ENCODE assay signal across 9 mouse cellular contexts in the genomic region with DNA sequence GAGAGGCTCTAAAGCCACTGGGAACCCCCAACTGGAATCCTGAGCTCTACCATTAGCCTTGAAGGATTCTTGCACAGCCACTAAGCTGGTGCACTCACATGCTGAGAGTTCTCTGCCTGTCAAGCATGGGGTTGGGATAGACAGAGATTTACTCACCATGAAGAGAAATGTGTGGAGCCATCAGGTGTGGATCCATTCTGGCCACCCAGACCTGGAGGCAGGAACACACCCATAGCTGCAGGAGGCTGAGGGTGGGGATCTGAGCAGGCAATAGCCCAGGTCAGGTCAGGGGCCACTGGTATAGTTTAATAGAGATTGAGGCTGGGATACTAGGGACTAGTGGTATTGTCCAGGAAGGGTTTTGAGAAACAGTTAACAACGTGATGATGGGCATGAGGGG. TPM values are rescaled to one million over a fixed set of nuclear protein-coding genes. Genes with fewer than 3 reads are reported as not detected.
A peak's percentile ranks its signal among the peaks of the same experiment; 100 is the strongest.
DNase-seq lines count a peak whose midpoint lies in the region; ATAC-seq and TF ChIP-seq lines count a peak whose summit lies in the region.
"Had no signal": no experiment of that assay in that cellular context is flagged by ENCODE, and none has a peak within 500 bp of the region (broad histone marks: within the 10 kb centered on the region; RNA-seq: fewer than 3 reads in every experiment).

No protein-coding gene starts in this region.

- no peaks in the 10 kb centered on the region for H3K9me3 ChIP-seq in heart, embryonic 10.5 days
- H3K9me3 ChIP-seq in heart, embryonic 16.5 days (replicated peaks; ENCODE audit: control insufficient read depth, low read length) = no peaks in the 10 kb centered on the region
- H3K9me3 ChIP-seq in neural tube, embryonic 14.5 days (ENCODE audit: control insufficient read depth, low read length) = no peaks in the 10 kb centered on the region

- DNase-seq in heart, embryonic 10.5 days (ENCODE audit: low spot score) = no peak
- DNase-seq in heart, adult 8-10 months (ENCODE audit: low spot score) = no peak
- no peak for DNase-seq in liver, adult 2 months (ENCODE audit: extremely low read depth, low read depth, low spot score)
- no peak for DNase-seq in ovary, postnatal 10 days (ENCODE audit: low spot score)

- H3K4me2 ChIP-seq in heart, embryonic 16.5 days (ENCODE audit: low read depth, low read length) = peak overlapping the region; percentile 79
- H3K4me2 ChIP-seq in neural tube, embryonic 14.5 days (ENCODE audit: low read depth, low read length) = peak overlapping the region; percentile 73

- peaks cover 38% of the 10 kb centered on the region for H3K36me3 ChIP-seq in heart, embryonic 10.5 days
- peaks cover 18% of the 10 kb centered on the region for H3K36me3 ChIP-seq in heart, embryonic 16.5 days (ENCODE audit: control insufficient read depth, insufficient read depth)
- H3K36me3 ChIP-seq in liver, adult 2 months (ENCODE audit: control insufficient read depth, insufficient read depth, low read length) = peaks cover 14% of the 10 kb centered on the region
- peaks cover 21% of the 10 kb centered on the region for H3K36me3 ChIP-seq in neural tube, embryonic 14.5 days (ENCODE audit: control insufficient read depth, insufficient read depth, low read length)

- peaks cover 23% of the 10 kb centered on the region for H3K4me1 ChIP-seq in heart, embryonic 10.5 days
- H3K4me1 ChIP-seq in bone marrow, adult 2 months (ENCODE audit: control insufficient read depth, insufficient read depth, low read length) = peaks cover 4% of the 10 kb centered on the region; the same call in 1 of the 2 replicates
- peaks cover 31% of the 10 kb centered on the region for H3K4me1 ChIP-seq in heart, embryonic 16.5 days (ENCODE audit: control insufficient read depth, insufficient read depth, low read length)
- H3K4me1 ChIP-seq in liver, adult 2 months (ENCODE audit: control insufficient read depth, insufficient read depth, low read length) = peaks cover 24% of the 10 kb centered on the region
- peaks cover 28% of the 10 kb centered on the region for H3K4me1 ChIP-seq in neural tube, embryonic 14.5 days (ENCODE audit: control insufficient read depth, insufficient read depth, low read length)

- no peak for TF ChIP-seq CTCF in bone marrow, adult 2 months (IDR thresholded peaks at IDR 0.05; ENCODE audit: control insufficient read depth, insufficient read depth, low read length)
- TF ChIP-seq CTCF in liver, adult 2 months (IDR thresholded peaks at IDR 0.05; ENCODE audit: low read depth, low read length) = no peak

- H3K4me3 ChIP-seq in heart, embryonic 10.5 days = peak overlapping the region; percentile 84
- peak overlapping the region; percentile 88 for H3K4me3 ChIP-seq in bone marrow, adult 2 months (replicated peaks; ENCODE audit: control insufficient read depth, low read depth, low read length)
- H3K4me3 ChIP-seq in heart, embryonic 16.5 days (ENCODE audit: low read length) = peak overlapping the region; percentile 83
- peak overlapping the region; percentile 81 for H3K4me3 ChIP-seq in liver, adult 2 months (ENCODE audit: insufficient read depth, low read depth, low read length)
- H3K4me3 ChIP-seq in neural tube, embryonic 14.5 days (ENCODE audit: low read depth, low read length) = peak overlapping the region; percentile 90

- WGBS in heart, embryonic 10.5 days = 0% methylated on average over 1 of the region's 1 CpGs
- 0% methylated on average over 1 of the region's 1 CpGs for WGBS in bone marrow, adult 2 months
- WGBS in heart, embryonic 16.5 days = 3% methylated on average over 1 of the region's 1 CpGs
- 0% methylated on average over 1 of the region's 1 CpGs for WGBS in liver, adult 2 months
- 4% methylated on average over 1 of the region's 1 CpGs for WGBS in neural tube, embryonic 14.5 days

- H3K9ac ChIP-seq in heart, embryonic 16.5 days (ENCODE audit: low read length) = peak overlapping the region; percentile 92
- peak overlapping the region; percentile 90 for H3K9ac ChIP-seq in liver, adult 2 months (ENCODE audit: low read depth, low read length)
- peak overlapping the region; percentile 62 for H3K9ac ChIP-seq in neural tube, embryonic 14.5 days (replicated peaks; ENCODE audit: low read depth, low read length)

- peaks cover 12% of the 10 kb centered on the region; the same call in 1 of the 2 replicates for H3K79me2 ChIP-seq in liver, adult 2 months (ENCODE audit: control insufficient read depth, insufficient read depth, low read length)

- H3K27me3 ChIP-seq in heart, embryonic 10.5 days (ENCODE audit: insufficient read depth, poor library complexity, severe bottlenecking) = no peaks in the 10 kb centered on the region
- no peaks in the 10 kb centered on the region for H3K27me3 ChIP-seq in heart, embryonic 16.5 days (ENCODE audit: control insufficient read depth, insufficient read depth, low read length)
- H3K27me3 ChIP-seq in liver, adult 2 months (ENCODE audit: control insufficient read depth, insufficient read depth, low read length) = no peaks in the 10 kb centered on the region
- H3K27me3 ChIP-seq in neural tube, embryonic 14.5 days (ENCODE audit: control insufficient read depth, insufficient read depth, low read length) = no peaks in the 10 kb centered on the region
- H3K27me3 ChIP-seq: Patski had no signal

- no peak for TF ChIP-seq POLR2A in bone marrow, adult 2 months (IDR thresholded peaks at IDR 0.05; ENCODE audit: borderline replicate concordance, control insufficient read depth, low read depth, low read length)
- TF ChIP-seq POLR2A in liver, adult 2 months (IDR thresholded peaks at IDR 0.05; ENCODE audit: extremely low read depth, insufficient read depth, low read length) = no peak

- no peak for ATAC-seq in heart, embryonic 16.5 days (replicated peaks; ENCODE audit: extremely low read depth, insufficient read depth, low FRiP score)
- ATAC-seq in neural tube, embryonic 14.5 days (ENCODE audit: low read depth) = peak; percentile 0; the same call in 1 of the 2 replicates
- ATAC-seq in frontal cortex, adult (ENCODE audit: low TSS enrichment) = no peak

- H3K27ac ChIP-seq in heart, embryonic 10.5 days = peak overlapping the region; percentile 98
- H3K27ac ChIP-seq in bone marrow, adult 2 months (ENCODE audit: control insufficient read depth, insufficient read depth, low read depth, low read length, poor library complexity) = peak overlapping the region; percentile 96
- peak overlapping the region; percentile 88 for H3K27ac ChIP-seq in heart, embryonic 16.5 days (ENCODE audit: low read length)
- peak overlapping the region; percentile 78 for H3K27ac ChIP-seq in liver, adult 2 months (replicated peaks; ENCODE audit: insufficient read depth, low read depth, low read length)
- H3K27ac ChIP-seq in neural tube, embryonic 14.5 days (ENCODE audit: low read depth, low read length) = peak overlapping the region; percentile 77

RNA-seq across cellular contexts. Expression of gene Rhoa, which starts 0.8 kb away (rescaled TPM):
- polyA plus RNA-seq in heart, embryonic 10.5 days (2016; fragmentation: Nextera tagmentation; extraction: Ambion mirVana) = 277 and 285 TPM in 2 replicates
- total RNA-seq in heart, adult 8-10 months (2022) = 100 to 1,000 TPM; 196 to 229 (median 224) TPM
- polyA plus RNA-seq in bone marrow, adult 2 months (2011; ENCODE audit: insufficient read depth, insufficient read length, low replicate concordance, missing spikeins) = 138 and 223 TPM in 2 replicates
- 372 and 444 TPM in 2 replicates for polyA plus RNA-seq in heart, embryonic 16.5 days (2015; fragmentation: Nextera tagmentation; extraction: Ambion mirVana)
- 123 TPM in 2 replicates for total RNA-seq in liver, adult 2 months (2014; rRNA removed)
- polyA plus RNA-seq in liver, adult 2 months (2012; rRNA removed) = 64.7 and 82.8 TPM in 2 replicates
- 151 and 173 TPM in 2 replicates for polyA plus RNA-seq in neural tube, embryonic 14.5 days (2014; fragmentation: Nextera tagmentation; extraction: Ambion mirVana)

RNA-seq across cellular contexts. Expression of gene Tcta, which starts 0.8 kb away (rescaled TPM):
- 28.2 and 30.3 TPM in 2 replicates for polyA plus RNA-seq in heart, embryonic 10.5 days (2016; fragmentation: Nextera tagmentation; extraction: Ambion mirVana)
- total RNA-seq in heart, adult 8-10 months (2022) = 10 to 100 TPM; 66.6 to 85.9 (median 81.5) TPM
- polyA plus RNA-seq in bone marrow, adult 2 months (2011; ENCODE audit: insufficient read depth, insufficient read length, low replicate concordance, missing spikeins) = 5.6 and 13.2 TPM in 2 replicates
- polyA plus RNA-seq in heart, embryonic 16.5 days (2015; fragmentation: Nextera tagmentation; extraction: Ambion mirVana) = 32.5 and 34.2 TPM in 2 replicates
- 17.7 and 17.9 TPM in 2 replicates for total RNA-seq in liver, adult 2 months (2014; rRNA removed)
- 35.2 and 41.2 TPM in 2 replicates for polyA plus RNA-seq in liver, adult 2 months (2012; rRNA removed)
- polyA plus RNA-seq in neural tube, embryonic 14.5 days (2014; fragmentation: Nextera tagmentation; extraction: Ambion mirVana) = 55.2 and 60.8 TPM in 2 replicates

RNA-seq across cellular contexts. Expression of gene Amt, which starts 8.5 kb away (rescaled TPM):
- 15.3 and 16.1 TPM in 2 replicates for polyA plus RNA-seq in heart, embryonic 10.5 days (2016; fragmentation: Nextera tagmentation; extraction: Ambion mirVana)
- total RNA-seq in heart, adult 8-10 months (2022) = 1 to 10 TPM; 3.8 to 6.5 (median 4.9) TPM
- 1.7 and 15.2 TPM in 2 replicates for polyA plus RNA-seq in bone marrow, adult 2 months (2011; ENCODE audit: insufficient read depth, insufficient read length, low replicate concordance, missing spikeins)
- polyA plus RNA-seq in heart, embryonic 16.5 days (2015; fragmentation: Nextera tagmentation; extraction: Ambion mirVana) = 8.1 and 8.7 TPM in 2 replicates
- total RNA-seq in liver, adult 2 months (2014; rRNA removed) = 65.5 and 66.6 TPM in 2 replicates
- polyA plus RNA-seq in liver, adult 2 months (2012; rRNA removed) = 45.8 and 54.5 TPM in 2 replicates
- polyA plus RNA-seq in neural tube, embryonic 14.5 days (2014; fragmentation: Nextera tagmentation; extraction: Ambion mirVana) = 24.7 and 27.9 TPM in 2 replicates

RNA-seq across cellular contexts. Expression of gene Nicn1, which starts 14.9 kb away (rescaled TPM):
- 21.4 and 24.2 TPM in 2 replicates for polyA plus RNA-seq in heart, embryonic 10.5 days (2016; fragmentation: Nextera tagmentation; extraction: Ambion mirVana)
- total RNA-seq in heart, adult 8-10 months (2022) = 10 to 100 TPM; 23.0 to 32.5 (median 28.5) TPM
- 2.3 TPM in 2 replicates for polyA plus RNA-seq in bone marrow, adult 2 months (2011; ENCODE audit: insufficient read depth, insufficient read length, low replicate concordance, missing spikeins)
- 23.7 and 26.9 TPM in 2 replicates for polyA plus RNA-seq in heart, embryonic 16.5 days (2015; fragmentation: Nextera tagmentation; extraction: Ambion mirVana)
- total RNA-seq in liver, adult 2 months (2014; rRNA removed) = 5.8 and 9.0 TPM in 2 replicates
- polyA plus RNA-seq in liver, adult 2 months (2012; rRNA removed) = 15.9 and 21.2 TPM in 2 replicates
- 130 and 165 TPM in 2 replicates for polyA plus RNA-seq in neural tube, embryonic 14.5 days (2014; fragmentation: Nextera tagmentation; extraction: Ambion mirVana)

RNA-seq across cellular contexts. Expression of gene Gpx1, which starts 33.5 kb away (rescaled TPM):
- polyA plus RNA-seq in heart, embryonic 10.5 days (2016; fragmentation: Nextera tagmentation; extraction: Ambion mirVana) = 1,031 and 1,079 TPM in 2 replicates
- total RNA-seq in heart, adult 8-10 months (2022) = 100 to 1,000 TPM in 1 of 4 experiments, 10 to 100 TPM in 3; 67.6 to 101 (median 81.7) TPM
- polyA plus RNA-seq in bone marrow, adult 2 months (2011; ENCODE audit: insufficient read depth, insufficient read length, low replicate concordance, missing spikeins) = 1,398 and 2,156 TPM in 2 replicates
- polyA plus RNA-seq in heart, embryonic 16.5 days (2015; fragmentation: Nextera tagmentation; extraction: Ambion mirVana) = 647 and 680 TPM in 2 replicates
- total RNA-seq in liver, adult 2 months (2014; rRNA removed) = 5,129 and 5,348 TPM in 2 replicates
- polyA plus RNA-seq in liver, adult 2 months (2012; rRNA removed) = 8,357 and 9,405 TPM in 2 replicates
- polyA plus RNA-seq in neural tube, embryonic 14.5 days (2014; fragmentation: Nextera tagmentation; extraction: Ambion mirVana) = 463 and 504 TPM in 2 replicates
